Mouse (Mus musculus): Measurements from ENCODE around the gene Zfp846. TPM values are rescaled to one million over a fixed set of nuclear protein-coding genes. Genes with fewer than 3 reads are reported as not detected.

Gene Zfp846
- polyA plus RNA-seq, 1 experiment = 3.1 TPM

- DNase-seq (ENCODE audit: low read depth) = no peak
Observed at GRCm38 (mm10) chr9:20636790-20637189, 55.7 kb downstream of the Zfp846 start.

- DNase-seq (ENCODE audit: low read depth) = no peak
Observed at GRCm38 (mm10) chr9:20638552-20638951, 57.5 kb downstream of the Zfp846 start.

GRCm38 (mm10) chr9:20639486-20639885 lies 58.4 kb downstream of the Zfp846 start:
- DNase-seq (ENCODE audit: low read depth) = no peak

GRCm38 (mm10) chr9:20641501-20641900 lies 60.4 kb downstream of the Zfp846 start:
- no peak for DNase-seq (ENCODE audit: low read depth)

- DNase-seq (ENCODE audit: low read depth) = no peak
Observed at GRCm38 (mm10) chr9:20642101-20642895, 61.2 kb downstream of the Zfp846 start, which contains the start of gene Ubl5. Ubl5 (plus strand) TSS chr9:20642878.

GRCm38 (mm10) chr9:20642896-20643466 lies 61.9 kb downstream of the Zfp846 start:
- DNase-seq (ENCODE audit: low read depth) = peak; percentile 56

GRCm38 (mm10) chr9:20643781-20644180 lies 62.7 kb downstream of the Zfp846 start:
- DNase-seq (ENCODE audit: low read depth) = no peak

GRCm38 (mm10) chr9:20644360-20645081 lies 63.4 kb downstream of the Zfp846 start, which contains the start of gene Fbxl12:
Fbxl12 (minus strand) TSS chr9:20644767.
- DNase-seq (ENCODE audit: low read depth) = no peak

GRCm38 (mm10) chr9:20645121-20645520 lies 64.0 kb downstream of the Zfp846 start:
- no peak for DNase-seq (ENCODE audit: low read depth)

GRCm38 (mm10) chr9:20651602-20652259 lies 70.6 kb downstream of the Zfp846 start, which contains the start of gene Pin1:
Pin1 (plus strand) TSS chr9:20652095.
- peak; percentile 90 for DNase-seq (ENCODE audit: low read depth)

- DNase-seq (ENCODE audit: low read depth) = no peak
Observed at GRCm38 (mm10) chr9:20652260-20652658, 71.2 kb downstream of the Zfp846 start.

GRCm38 (mm10) chr9:20653859-20654258 lies 72.8 kb downstream of the Zfp846 start:
- DNase-seq (ENCODE audit: low read depth) = no peak

Other genes with a start within 250 kb of the Zfp846 start
- not detected in 2 replicates for gene Olfr18, start 245.2 kb upstream of the Zfp846 start, polyA plus RNA-seq (2012; rRNA removed)
- 9.2 and 14.9 TPM in 2 replicates for gene Zfp560, start 196.1 kb upstream of the Zfp846 start, polyA plus RNA-seq (2012; rRNA removed)
- gene Zfp26, start 121.1 kb upstream of the Zfp846 start, polyA plus RNA-seq (2012; rRNA removed) = 3.8 and 4.0 TPM in 2 replicates
- 7.5 and 8.3 TPM in 2 replicates for gene Zfp426, start 88.5 kb upstream of the Zfp846 start, polyA plus RNA-seq (2012; rRNA removed)
- gene Zfp266, start 59.9 kb upstream of the Zfp846 start, polyA plus RNA-seq (2012; rRNA removed) = 9.1 and 9.7 TPM in 2 replicates
- 207 and 259 TPM in 2 replicates for gene Ubl5, start 61.6 kb downstream of the Zfp846 start, polyA plus RNA-seq (2012; rRNA removed)
- gene Fbxl12, start 63.5 kb downstream of the Zfp846 start, polyA plus RNA-seq (2012; rRNA removed) = 28.5 and 35.2 TPM in 2 replicates
- gene Pin1, start 70.8 kb downstream of the Zfp846 start, polyA plus RNA-seq (2012; rRNA removed) = 19.5 and 24.9 TPM in 2 replicates
- gene Olfm2, start 165.1 kb downstream of the Zfp846 start, polyA plus RNA-seq (2012; rRNA removed) = 5.2 and 6.6 TPM in 2 replicates
- 76.0 and 138 TPM in 2 replicates for gene Col5a3, start 233.8 kb downstream of the Zfp846 start, polyA plus RNA-seq (2012; rRNA removed)
- not detected in 2 replicates for gene Rdh8, start 237.2 kb downstream of the Zfp846 start, polyA plus RNA-seq (2012; rRNA removed)